Mouse (Mus musculus): ENCODE measurements around the gene Ebf1. TPM values are rescaled to one million over a fixed set of nuclear protein-coding genes. Genes with fewer than 3 reads are reported as not detected.

The Ebf1 gene
- total RNA-seq, 2 experiments from 2014 or later: 2.3 to 3.4 TPM

DNA sequence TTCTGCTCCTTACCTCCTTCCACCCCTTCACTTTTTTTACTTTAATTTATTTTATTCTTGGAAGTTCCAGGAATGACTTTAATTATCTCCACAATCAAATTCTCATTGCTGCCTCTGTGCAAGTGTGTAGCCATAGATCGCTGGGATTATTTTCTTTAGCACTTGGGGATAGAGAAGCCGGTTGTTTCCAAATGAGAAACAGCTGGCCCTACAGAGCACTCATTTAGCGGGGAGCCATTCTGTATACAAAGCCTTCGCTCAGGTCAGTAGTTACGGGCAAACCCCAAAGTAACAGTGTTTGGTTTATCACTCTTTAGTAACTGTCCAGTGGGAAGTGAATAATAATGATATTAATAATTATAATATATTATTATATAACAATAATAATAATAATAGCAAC lies 38.4 kb downstream of the Ebf1 start:
- Histone ChIP-seq H3K27ac (no peak overlapping the region), H3K4me3 (no peak overlapping the region)
- no peak for DNase-seq (ENCODE audit: low spot score in 2 of 2)
- TF ChIP-seq CTCF (conservative IDR thresholded peaks at IDR 0.05): no peak

DNA sequence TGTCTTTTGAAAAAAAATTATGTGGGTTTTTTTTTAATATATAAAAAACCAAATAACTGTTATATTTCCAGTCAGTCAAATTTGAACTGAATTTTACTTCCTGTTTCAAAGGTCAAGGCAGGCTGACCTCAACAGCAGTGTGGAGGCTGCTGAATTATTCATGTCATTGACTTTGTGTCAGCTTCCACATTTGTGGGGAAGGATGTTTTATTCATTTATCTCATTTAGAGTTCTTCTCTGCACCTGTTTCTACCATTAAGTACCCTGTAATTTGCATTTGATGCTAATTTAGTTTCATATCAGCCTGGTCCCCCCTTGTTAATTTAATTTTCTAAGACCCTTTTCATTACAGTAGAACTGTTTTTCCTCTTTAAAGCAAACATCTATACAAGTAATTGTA lies 39.8 kb downstream of the Ebf1 start:
- H3K27ac ChIP-seq: no peak overlapping the region
- TF ChIP-seq CTCF (conservative IDR thresholded peaks at IDR 0.05): no peak
- no peak for DNase-seq (ENCODE audit: low spot score in 2 of 2)
- no peak overlapping the region for H3K4me3 ChIP-seq

DNA sequence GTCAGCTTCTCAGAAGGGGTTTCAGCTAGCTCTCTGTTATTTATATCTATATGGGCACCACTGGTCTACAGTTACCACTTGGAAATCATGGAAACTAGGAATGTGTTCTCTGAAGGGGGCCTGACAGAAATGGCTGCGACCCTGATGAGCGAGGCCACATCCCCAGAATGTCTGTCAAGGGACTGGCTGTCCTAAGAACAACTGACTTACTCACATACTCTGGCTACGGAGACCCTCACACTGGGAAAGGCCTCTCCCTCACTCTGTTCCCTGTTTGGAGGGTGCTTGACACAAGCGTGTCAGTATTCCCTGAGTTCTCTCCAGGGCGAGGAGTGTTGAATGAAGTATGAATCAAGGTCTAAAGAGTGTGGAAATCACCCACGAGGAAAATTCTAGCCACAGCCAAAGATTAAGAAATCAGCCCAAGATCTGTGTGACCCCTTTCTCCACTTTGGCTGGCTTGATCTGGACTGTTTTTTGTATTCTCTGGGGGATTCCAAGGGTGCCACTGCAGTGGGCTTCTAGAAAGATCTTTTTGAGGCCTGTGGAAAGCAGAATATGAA lies 40.8 kb downstream of the Ebf1 start:
- DNase-seq (ENCODE audit: low spot score in 2 of 2): no peak
- H3K4me3 ChIP-seq: no peak overlapping the region
- TF ChIP-seq CTCF (conservative IDR thresholded peaks at IDR 0.05): no peak
- no peak overlapping the region for H3K27ac ChIP-seq

DNA sequence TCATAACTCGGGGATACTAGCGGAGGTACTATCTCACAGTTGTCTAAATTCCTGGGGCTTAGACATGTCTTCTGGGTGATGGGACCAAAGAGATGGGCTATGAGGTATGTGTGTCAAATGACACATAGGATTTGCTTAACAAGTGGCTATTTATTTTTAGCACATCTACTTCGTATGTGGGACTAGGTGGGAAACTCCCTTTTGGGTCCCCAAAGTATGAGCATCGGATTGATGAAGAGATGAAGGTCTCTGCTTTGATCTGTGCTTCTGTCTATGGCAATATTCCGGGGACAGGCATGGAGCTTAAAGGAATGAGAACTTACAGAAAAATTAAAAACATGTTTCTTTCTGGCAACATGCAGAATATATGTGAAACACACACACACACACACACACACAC lies 44.8 kb downstream of the Ebf1 start:
- Histone ChIP-seq H3K4me3 (no peak overlapping the region), H3K27ac (no peak overlapping the region)
- no peak for DNase-seq (ENCODE audit: low spot score in 2 of 2)
- TF ChIP-seq CTCF (conservative IDR thresholded peaks at IDR 0.05): no peak

DNA sequence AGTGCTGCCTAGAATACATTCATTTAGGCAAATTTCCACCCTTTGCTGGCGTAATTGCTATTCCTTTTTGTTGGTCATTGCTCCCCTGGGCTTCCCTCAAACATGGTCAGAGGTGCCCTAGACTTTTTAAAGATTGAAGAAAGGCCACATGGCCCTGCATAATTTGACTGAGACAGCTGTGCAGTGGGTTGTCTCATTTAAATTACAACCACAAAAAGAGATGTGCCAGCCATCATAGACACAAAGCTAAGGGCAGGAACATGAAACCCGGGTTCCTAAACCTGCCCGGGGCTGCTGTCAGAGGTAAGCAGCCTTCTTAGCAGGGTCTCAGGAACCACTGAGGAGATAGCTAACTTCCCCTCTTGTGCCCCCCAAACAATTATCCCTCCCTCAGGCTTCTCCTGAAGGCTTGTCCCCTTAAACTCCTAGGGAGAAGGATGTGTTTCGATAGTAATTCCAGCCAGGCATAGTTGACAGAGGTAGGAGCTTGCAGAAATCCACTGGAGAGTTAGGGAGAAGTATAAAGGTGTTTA lies 46.6 kb downstream of the Ebf1 start:
- no peak overlapping the region for H3K27ac ChIP-seq
- H3K4me3 ChIP-seq: no peak overlapping the region
- no peak for DNase-seq (ENCODE audit: low spot score in 2 of 2)
- TF ChIP-seq CTCF (conservative IDR thresholded peaks at IDR 0.05): no peak

DNA sequence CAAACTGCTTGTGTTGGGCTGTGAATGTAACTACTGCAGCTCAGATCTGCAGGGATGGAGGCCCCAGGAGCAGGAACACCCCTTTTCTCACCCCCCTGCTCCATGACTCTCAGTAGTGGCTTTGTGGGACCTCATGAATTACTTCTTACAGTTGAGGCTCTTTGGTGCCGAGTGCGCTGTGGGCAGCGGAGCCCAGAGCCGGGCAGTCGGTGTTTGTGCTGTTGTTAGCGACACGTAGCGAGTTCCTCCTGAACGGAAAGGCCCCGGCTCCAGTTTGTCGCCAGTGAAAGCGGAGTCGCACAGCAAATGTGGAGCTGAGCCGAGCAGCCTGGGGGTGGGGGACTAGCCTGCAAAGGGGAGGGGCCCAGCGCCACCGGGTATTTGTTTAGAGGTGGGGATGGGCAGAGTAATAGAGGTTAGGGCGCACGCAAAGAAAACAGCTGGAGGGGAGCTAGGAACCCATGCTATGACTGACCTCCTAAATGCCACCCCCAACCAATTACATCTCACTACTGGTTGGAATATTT lies 48.1 kb downstream of the Ebf1 start:
- peak overlapping the region; percentile 40 for H3K27ac ChIP-seq
- peak overlapping the region; percentile 31 for H3K4me3 ChIP-seq
- no peak for TF ChIP-seq CTCF (conservative IDR thresholded peaks at IDR 0.05)
- no peak for DNase-seq (ENCODE audit: low spot score in 2 of 2)

DNA sequence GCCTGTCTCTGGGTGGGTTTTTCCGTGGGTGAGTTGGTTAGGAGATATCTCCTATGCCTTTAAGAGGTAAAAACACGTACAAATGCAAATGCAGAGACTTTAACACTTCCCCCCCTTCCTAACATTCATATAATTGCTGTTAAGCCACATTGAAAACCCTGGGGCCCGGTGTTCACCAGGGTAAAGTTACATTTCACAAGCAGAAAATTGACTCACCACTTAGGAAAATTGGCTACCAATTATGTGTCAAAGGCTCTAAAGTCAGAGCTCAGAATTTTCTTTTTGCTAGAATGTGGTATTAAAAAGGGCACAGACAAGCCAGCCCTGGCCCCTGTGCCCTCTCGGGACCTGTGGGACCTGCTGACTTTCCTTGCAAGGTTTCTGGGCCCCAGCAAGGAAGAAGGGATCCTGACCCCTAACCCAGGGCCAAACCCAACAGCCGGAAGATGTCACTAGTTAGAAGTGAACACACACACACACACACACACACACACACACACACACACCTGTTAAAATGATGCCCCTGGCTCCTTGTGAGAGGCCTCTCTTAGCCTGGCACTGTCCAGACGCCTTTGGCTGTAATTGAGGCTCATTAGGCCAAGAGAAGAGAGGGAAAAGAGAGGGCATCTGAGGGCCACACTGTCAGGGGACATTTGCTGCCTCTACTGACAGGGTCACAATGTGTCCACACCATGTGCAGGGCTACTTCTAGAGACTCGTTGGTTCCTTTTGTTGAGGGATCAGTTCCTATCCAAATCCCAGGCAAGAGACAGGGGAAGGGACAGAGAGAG lies 48.8 kb downstream of the Ebf1 start:
- no peak for DNase-seq (ENCODE audit: low spot score in 2 of 2)
- TF ChIP-seq CTCF (conservative IDR thresholded peaks at IDR 0.05): no peak
- Histone ChIP-seq H3K4me3 (no peak overlapping the region), H3K27ac (peak overlapping the region; percentile 40; the same call in 1 of the 2 replicates)

DNA sequence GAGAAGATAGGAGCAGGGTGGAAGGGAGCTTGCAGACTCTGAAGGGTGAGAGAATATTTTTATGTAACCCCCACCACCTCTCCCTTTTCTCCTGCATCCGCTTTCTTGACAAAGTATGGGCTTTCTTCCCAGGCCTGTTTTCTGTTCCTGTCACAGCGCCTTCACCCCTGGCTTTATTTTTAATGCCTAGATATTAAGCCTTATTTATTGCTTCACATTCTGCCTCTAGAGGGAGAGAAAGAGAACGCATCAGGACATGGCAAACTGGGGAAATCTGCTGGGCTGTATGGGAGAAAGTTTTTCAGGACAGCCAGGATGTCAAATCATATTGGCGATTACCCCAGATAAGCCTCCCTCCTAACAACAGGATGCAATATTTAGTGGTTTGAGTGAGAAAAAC lies 49.6 kb downstream of the Ebf1 start:
- TF ChIP-seq CTCF (conservative IDR thresholded peaks at IDR 0.05): peak; percentile 61
- DNase-seq (ENCODE audit: low spot score in 2 of 2): no peak
- no peak overlapping the region for H3K27ac ChIP-seq
- no peak overlapping the region for H3K4me3 ChIP-seq

DNA sequence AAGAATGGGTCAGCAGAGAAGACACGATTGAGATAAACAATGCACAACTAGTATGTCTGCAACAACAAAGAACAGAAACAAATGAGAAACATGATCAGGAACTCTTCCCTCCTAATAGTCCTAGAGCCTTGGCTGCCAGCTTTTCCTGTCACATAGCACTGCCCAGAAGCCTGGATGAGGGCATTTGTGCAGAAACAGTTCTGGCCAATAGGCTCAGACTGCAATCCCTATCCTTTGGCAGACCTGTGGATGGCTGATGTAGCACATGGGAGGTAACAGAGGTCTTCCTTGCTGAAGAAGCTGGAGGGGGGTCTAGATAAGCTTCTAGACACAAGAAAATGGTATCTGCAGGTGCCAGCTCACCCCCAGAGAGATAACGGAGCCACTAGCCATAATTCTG lies 64.2 kb downstream of the Ebf1 start:
- DNase-seq (ENCODE audit: low spot score in 2 of 2): no peak
- no peak for TF ChIP-seq CTCF (conservative IDR thresholded peaks at IDR 0.05)
- H3K27ac ChIP-seq: no peak overlapping the region
- H3K4me3 ChIP-seq: no peak overlapping the region

DNA sequence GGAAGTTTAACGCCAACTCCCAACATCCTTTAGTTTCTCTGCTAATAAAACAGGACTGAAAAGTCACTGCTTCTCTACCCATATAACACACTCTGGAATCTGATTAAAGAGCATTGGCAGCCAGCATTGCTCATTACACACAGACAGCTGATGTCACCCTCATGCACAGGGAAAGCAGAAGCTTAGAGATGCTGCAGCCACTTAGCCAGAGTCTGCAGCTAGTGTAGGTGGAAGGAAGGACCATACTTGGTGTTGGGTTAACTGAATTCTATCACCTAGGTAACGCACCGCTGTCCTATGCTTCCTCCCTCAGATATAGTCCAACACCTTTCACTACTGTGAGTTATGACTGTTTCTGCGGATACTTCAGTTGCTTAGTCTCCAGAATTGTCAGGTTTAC lies 64.9 kb downstream of the Ebf1 start:
- no peak for DNase-seq (ENCODE audit: low spot score in 2 of 2)
- TF ChIP-seq CTCF (conservative IDR thresholded peaks at IDR 0.05): no peak
- H3K27ac ChIP-seq: no peak overlapping the region
- no peak overlapping the region for H3K4me3 ChIP-seq

DNA sequence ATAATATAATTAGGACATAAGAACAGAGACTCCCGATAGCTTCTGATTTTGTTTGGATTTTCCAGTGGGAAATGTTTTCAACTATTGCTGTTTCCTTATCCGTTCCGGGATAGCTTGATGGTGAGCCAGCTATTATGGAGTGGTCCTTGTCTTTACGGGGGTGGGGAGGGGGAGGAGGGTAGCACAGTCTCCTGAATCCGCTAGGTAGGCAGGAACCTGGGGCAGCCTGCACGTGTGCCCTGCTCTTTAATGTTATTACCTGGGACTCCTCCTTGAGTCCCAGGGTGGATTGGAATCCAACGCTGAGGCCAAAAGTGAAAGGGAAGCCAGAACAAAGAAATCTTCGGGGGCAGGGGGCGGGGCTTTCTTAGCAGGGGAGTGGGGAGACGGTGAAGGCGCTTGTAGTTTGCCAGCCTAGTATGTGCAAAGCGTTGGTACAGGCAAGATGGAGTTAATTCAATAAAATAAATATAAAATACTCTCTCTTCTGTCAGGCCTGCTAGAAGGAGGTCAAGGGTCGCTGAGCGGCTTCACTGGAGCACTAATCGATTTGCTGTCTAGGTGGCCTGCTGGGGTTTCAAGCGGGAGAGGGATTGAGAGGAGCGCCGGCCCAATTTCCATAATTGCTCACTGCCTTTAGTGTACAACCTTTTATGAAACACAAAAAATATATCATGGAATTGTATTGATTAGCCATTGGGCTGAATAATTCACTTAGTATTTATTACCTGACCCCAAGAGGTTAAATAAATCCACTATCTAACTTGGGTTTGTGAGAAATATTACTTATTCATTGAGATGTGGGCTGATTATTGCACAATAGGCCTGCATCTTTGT lies 65.8 kb downstream of the Ebf1 start:
- TF ChIP-seq CTCF (conservative IDR thresholded peaks at IDR 0.05): no peak
- no peak overlapping the region for H3K27ac ChIP-seq
- H3K4me3 ChIP-seq: no peak overlapping the region
- no peak for DNase-seq (ENCODE audit: low spot score in 2 of 2)

DNA sequence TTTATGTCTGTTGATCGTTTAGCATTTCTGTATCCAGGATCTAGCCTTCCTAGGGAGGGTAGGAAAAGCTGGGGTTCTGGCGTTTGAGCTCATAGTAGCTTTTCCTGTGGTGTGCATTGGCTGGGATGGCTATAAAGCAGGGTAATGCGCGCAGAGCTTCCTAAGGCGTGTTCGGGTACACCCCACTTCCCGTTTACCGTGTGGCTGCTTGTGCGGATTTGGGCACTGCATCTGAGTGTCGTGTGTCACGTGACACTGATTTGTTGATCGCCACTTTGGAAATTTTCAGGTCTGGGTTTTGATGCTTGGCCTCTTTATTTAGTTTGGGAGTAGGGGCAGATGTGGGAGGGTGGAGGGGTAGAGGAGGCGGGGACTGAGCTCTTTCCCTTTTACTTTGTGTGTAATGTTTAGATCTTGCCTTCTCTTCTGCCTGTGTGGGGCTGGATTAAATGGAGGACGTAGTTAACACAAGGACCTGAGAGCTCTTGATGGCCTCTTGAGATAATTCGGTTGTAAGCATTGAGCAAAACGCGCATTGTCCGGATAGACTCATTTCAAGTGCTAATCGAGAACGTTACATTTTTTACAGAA lies 67.5 kb downstream of the Ebf1 start:
- DNase-seq (ENCODE audit: low spot score in 2 of 2): no peak
- Histone ChIP-seq H3K4me3 (no peak overlapping the region; the same call in 1 of the 2 replicates), H3K27ac (peak overlapping the region; percentile 52; the same call in 1 of the 2 replicates)
- TF ChIP-seq CTCF (conservative IDR thresholded peaks at IDR 0.05): no peak
